Mouse (Mus musculus): Measurements from ENCODE around the gene Arfgef3. TPM values are rescaled to one million over a fixed set of nuclear protein-coding genes. Genes with fewer than 3 reads are reported as not detected.

The Arfgef3 gene
- polyA plus RNA-seq, 1 experiment from 2014 or later = 0.15 TPM

DNA sequence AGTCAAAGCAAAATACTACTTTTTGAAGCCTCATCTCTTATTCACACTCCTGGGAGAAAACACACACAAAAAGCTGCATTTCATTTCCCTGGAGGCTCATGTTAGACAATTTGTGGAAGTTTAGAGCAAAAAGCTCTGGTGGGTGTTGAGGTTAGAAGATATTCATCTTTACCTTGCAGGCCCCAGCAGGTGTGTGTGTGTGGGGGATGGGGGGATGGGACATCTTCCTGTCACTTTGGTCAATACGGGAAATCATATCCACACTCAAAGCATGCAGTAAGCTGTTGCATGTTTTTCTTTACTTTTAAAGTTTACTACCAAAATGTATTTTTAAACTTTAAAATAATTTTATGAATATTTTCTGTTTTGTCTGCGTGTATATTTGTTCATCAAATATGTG, 79.7 kb downstream of the Arfgef3 start:
- H3K27ac ChIP-seq (replicated peaks; ENCODE audit: low read depth, low read length) = no peak overlapping the region
- ATAC-seq (ENCODE audit: insufficient number of reproducible peaks, low FRiP score, low TSS enrichment, low read depth) (no peak), DNase-seq (ENCODE audit: low spot score) (no peak)
- H3K9me3 ChIP-seq (ENCODE audit: control insufficient read depth, low read length) = no peaks in the 10 kb centered on the region
- 82% methylated on average over 2 of the region's 2 CpGs for WGBS
- H3K4me1 ChIP-seq (ENCODE audit: control insufficient read depth, insufficient read depth, low read length) = no peaks in the 10 kb centered on the region
- no peak overlapping the region for H3K9ac ChIP-seq (ENCODE audit: low read length)
- H3K4me3 ChIP-seq (ENCODE audit: low read depth, low read length) = no peak overlapping the region
- H3K4me2 ChIP-seq (ENCODE audit: low read depth, severe bottlenecking) = no peak overlapping the region
- H3K27me3 ChIP-seq (ENCODE audit: control insufficient read depth, insufficient read depth, low read length) = no peaks in the 10 kb centered on the region
- H3K36me3 ChIP-seq (ENCODE audit: control insufficient read depth, insufficient read depth, low read length) = no peaks in the 10 kb centered on the region

- no peak for DNase-seq (ENCODE audit: low spot score)
- WGBS = 86% methylated on average over 1 of the region's 1 CpGs
- H3K4me2 ChIP-seq (ENCODE audit: low read depth, severe bottlenecking) = no peak overlapping the region
- no peak for ATAC-seq (ENCODE audit: insufficient number of reproducible peaks, low FRiP score, low TSS enrichment, low read depth)
- H3K9me3 ChIP-seq (ENCODE audit: control insufficient read depth, low read length) = no peaks in the 10 kb centered on the region
- no peak overlapping the region for H3K4me3 ChIP-seq (ENCODE audit: low read depth, low read length)
- no peak overlapping the region for H3K27ac ChIP-seq (replicated peaks; ENCODE audit: low read depth, low read length)
- H3K4me1 ChIP-seq (ENCODE audit: control insufficient read depth, insufficient read depth, low read length) = no peaks in the 10 kb centered on the region
- no peak overlapping the region for H3K9ac ChIP-seq (ENCODE audit: low read length)
- no peaks in the 10 kb centered on the region for H3K36me3 ChIP-seq (ENCODE audit: control insufficient read depth, insufficient read depth, low read length)
- no peaks in the 10 kb centered on the region for H3K27me3 ChIP-seq (ENCODE audit: control insufficient read depth, insufficient read depth, low read length)
Observed at GRCm38 (mm10) chr10:18661606-18662220, 82.0 kb downstream of the Arfgef3 start.

- no peak overlapping the region for H3K27ac ChIP-seq (replicated peaks; ENCODE audit: low read depth, low read length)
- no peaks in the 10 kb centered on the region for H3K27me3 ChIP-seq (ENCODE audit: control insufficient read depth, insufficient read depth, low read length)
- no peak overlapping the region for H3K4me2 ChIP-seq (ENCODE audit: low read depth, severe bottlenecking)
- 91% methylated on average over 2 of the region's 2 CpGs for WGBS
- no peak for ATAC-seq (ENCODE audit: insufficient number of reproducible peaks, low FRiP score, low TSS enrichment, low read depth)
- no peak overlapping the region for H3K9ac ChIP-seq (ENCODE audit: low read length)
- no peaks in the 10 kb centered on the region for H3K36me3 ChIP-seq (ENCODE audit: control insufficient read depth, insufficient read depth, low read length)
- no peaks in the 10 kb centered on the region for H3K4me1 ChIP-seq (ENCODE audit: control insufficient read depth, insufficient read depth, low read length)
- no peak overlapping the region for H3K4me3 ChIP-seq (ENCODE audit: low read depth, low read length)
- no peaks in the 10 kb centered on the region for H3K9me3 ChIP-seq (ENCODE audit: control insufficient read depth, low read length)
- DNase-seq (ENCODE audit: low spot score) = no peak
Observed at GRCm38 (mm10) chr10:18660998-18661397, 82.8 kb downstream of the Arfgef3 start.

- H3K27ac ChIP-seq (replicated peaks; ENCODE audit: low read depth, low read length) = no peak overlapping the region
- H3K4me1 ChIP-seq (ENCODE audit: control insufficient read depth, insufficient read depth, low read length) = no peaks in the 10 kb centered on the region
- ATAC-seq (ENCODE audit: insufficient number of reproducible peaks, low FRiP score, low TSS enrichment, low read depth) = no peak
- 91% methylated on average over 1 of the region's 1 CpGs for WGBS
- H3K27me3 ChIP-seq (ENCODE audit: control insufficient read depth, insufficient read depth, low read length) = no peaks in the 10 kb centered on the region
- H3K4me2 ChIP-seq (ENCODE audit: low read depth, severe bottlenecking) = no peak overlapping the region
- H3K9me3 ChIP-seq (ENCODE audit: control insufficient read depth, low read length) = no peaks in the 10 kb centered on the region
- no peak overlapping the region for H3K4me3 ChIP-seq (ENCODE audit: low read depth, low read length)
- no peak for DNase-seq (ENCODE audit: low spot score)
- no peak overlapping the region for H3K9ac ChIP-seq (ENCODE audit: low read length)
- H3K36me3 ChIP-seq (ENCODE audit: control insufficient read depth, insufficient read depth, low read length) = no peaks in the 10 kb centered on the region
Observed at GRCm38 (mm10) chr10:18657588-18657987, 86.2 kb downstream of the Arfgef3 start.

- ATAC-seq (ENCODE audit: insufficient number of reproducible peaks, low FRiP score, low TSS enrichment, low read depth) (no peak), DNase-seq (ENCODE audit: low spot score) (no peak)
- Histone ChIP-seq H3K27me3 (ENCODE audit: control insufficient read depth, insufficient read depth, low read length) (no peaks in the 10 kb centered on the region), H3K9ac (ENCODE audit: low read length) (no peak overlapping the region), H3K4me3 (ENCODE audit: low read depth, low read length) (no peak overlapping the region), H3K4me2 (ENCODE audit: low read depth, severe bottlenecking) (no peak overlapping the region), H3K4me1 (ENCODE audit: control insufficient read depth, insufficient read depth, low read length) (no peaks in the 10 kb centered on the region), H3K27ac (replicated peaks; ENCODE audit: low read depth, low read length) (no peak overlapping the region), H3K9me3 (ENCODE audit: control insufficient read depth, low read length) (no peaks in the 10 kb centered on the region), H3K36me3 (ENCODE audit: control insufficient read depth, insufficient read depth, low read length) (no peaks in the 10 kb centered on the region)
- 68% methylated on average over 1 of the region's 1 CpGs for WGBS
Observed at GRCm38 (mm10) chr10:18647069-18647468, 96.7 kb downstream of the Arfgef3 start.

DNA sequence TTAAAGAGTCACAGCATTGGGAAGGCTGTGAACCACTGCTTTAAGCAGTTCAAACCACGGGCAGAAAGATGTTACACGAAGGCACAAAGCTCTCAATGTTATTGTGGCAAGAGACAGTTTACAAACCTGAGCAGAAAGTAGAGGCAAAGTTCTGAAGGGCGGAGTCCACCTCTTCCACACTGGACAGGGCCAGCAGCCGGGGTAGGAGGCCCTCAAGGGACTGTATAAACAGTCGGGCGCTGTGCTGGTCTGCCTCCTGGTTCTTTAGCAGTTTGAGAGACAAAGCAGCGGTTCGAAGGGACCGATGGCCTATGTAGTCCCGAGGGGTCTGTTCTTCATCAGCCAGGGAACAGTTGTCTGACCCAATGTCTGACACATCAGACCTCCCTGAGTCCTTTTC, 97.7 kb downstream of the Arfgef3 start:
- Histone ChIP-seq H3K36me3 (ENCODE audit: control insufficient read depth, insufficient read depth, low read length) (no peaks in the 10 kb centered on the region), H3K9me3 (ENCODE audit: control insufficient read depth, low read length) (no peaks in the 10 kb centered on the region), H3K4me2 (ENCODE audit: low read depth, severe bottlenecking) (no peak overlapping the region), H3K9ac (ENCODE audit: low read length) (no peak overlapping the region), H3K27ac (replicated peaks; ENCODE audit: low read depth, low read length) (no peak overlapping the region), H3K4me3 (ENCODE audit: low read depth, low read length) (no peak overlapping the region), H3K27me3 (ENCODE audit: control insufficient read depth, insufficient read depth, low read length) (no peaks in the 10 kb centered on the region), H3K4me1 (ENCODE audit: control insufficient read depth, insufficient read depth, low read length) (no peaks in the 10 kb centered on the region)
- ATAC-seq (ENCODE audit: insufficient number of reproducible peaks, low FRiP score, low TSS enrichment, low read depth) (no peak), DNase-seq (ENCODE audit: low spot score) (no peak)
- WGBS = 83% methylated on average over 10 of the region's 10 CpGs

DNA sequence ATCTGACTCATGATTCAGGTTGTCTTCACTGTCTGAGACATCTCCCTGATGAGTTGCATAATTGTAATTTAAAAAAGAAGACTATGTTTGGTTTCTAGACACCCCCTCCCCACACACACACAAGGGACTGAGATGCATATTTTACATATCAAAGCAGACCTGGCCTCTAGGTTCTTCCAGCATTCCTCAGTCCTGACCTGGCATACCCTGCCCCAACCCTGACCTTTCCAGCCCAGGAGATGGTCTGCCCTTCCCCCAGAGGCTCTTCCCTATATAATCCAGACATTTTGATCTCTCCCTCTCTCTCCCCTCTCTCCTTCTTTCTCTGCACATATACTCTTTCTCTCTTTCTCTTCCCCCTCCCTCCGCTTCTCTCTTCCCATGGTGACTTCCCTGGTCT, 99.4 kb downstream of the Arfgef3 start:
- 89% methylated on average over 1 of the region's 1 CpGs for WGBS

DNA sequence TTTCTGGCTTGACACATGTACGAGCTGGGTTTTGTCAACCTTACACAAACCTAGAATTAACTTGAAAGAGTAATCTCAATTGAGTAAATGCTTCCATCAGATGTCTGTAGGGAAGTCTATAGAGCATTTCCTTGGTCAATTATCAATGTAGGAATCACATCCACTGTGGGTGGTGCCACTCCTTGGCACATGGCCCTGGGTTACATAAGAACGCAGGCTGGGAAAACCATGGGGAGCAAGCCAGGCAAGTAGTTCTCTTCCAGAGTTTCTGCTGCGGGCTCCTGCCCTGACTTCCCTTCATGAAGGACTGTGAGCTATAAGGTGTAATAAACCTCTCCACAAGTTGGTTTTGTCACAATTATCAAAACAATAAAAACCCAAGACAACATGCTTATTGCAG, 100.2 kb downstream of the Arfgef3 start:
- Histone ChIP-seq H3K27ac (replicated peaks; ENCODE audit: low read depth, low read length) (no peak overlapping the region), H3K4me2 (ENCODE audit: low read depth, severe bottlenecking) (no peak overlapping the region), H3K9me3 (ENCODE audit: control insufficient read depth, low read length) (no peaks in the 10 kb centered on the region), H3K4me3 (ENCODE audit: low read depth, low read length) (no peak overlapping the region), H3K27me3 (ENCODE audit: control insufficient read depth, insufficient read depth, low read length) (no peaks in the 10 kb centered on the region), H3K4me1 (ENCODE audit: control insufficient read depth, insufficient read depth, low read length) (no peaks in the 10 kb centered on the region), H3K36me3 (ENCODE audit: control insufficient read depth, insufficient read depth, low read length) (no peaks in the 10 kb centered on the region), H3K9ac (ENCODE audit: low read length) (no peak overlapping the region)
- ATAC-seq (ENCODE audit: insufficient number of reproducible peaks, low FRiP score, low TSS enrichment, low read depth) (no peak), DNase-seq (ENCODE audit: low spot score) (no peak)
- WGBS = 90% methylated on average over 3 of the region's 3 CpGs

More for the DNA sequence above, 99.4 kb downstream of the Arfgef3 start:
- H3K36me3 ChIP-seq (ENCODE audit: control insufficient read depth, insufficient read depth, low read length) = no peaks in the 10 kb centered on the region
- no peaks in the 10 kb centered on the region for H3K9me3 ChIP-seq (ENCODE audit: control insufficient read depth, low read length)
- no peak overlapping the region for H3K9ac ChIP-seq (ENCODE audit: low read length)
- H3K4me1 ChIP-seq (ENCODE audit: control insufficient read depth, insufficient read depth, low read length) = no peaks in the 10 kb centered on the region
- H3K4me2 ChIP-seq (ENCODE audit: low read depth, severe bottlenecking) = no peak overlapping the region
- no peak for ATAC-seq (ENCODE audit: insufficient number of reproducible peaks, low FRiP score, low TSS enrichment, low read depth)
- H3K27me3 ChIP-seq (ENCODE audit: control insufficient read depth, insufficient read depth, low read length) = no peaks in the 10 kb centered on the region
- DNase-seq (ENCODE audit: low spot score) = no peak
- no peak overlapping the region for H3K27ac ChIP-seq (replicated peaks; ENCODE audit: low read depth, low read length)
- no peak overlapping the region for H3K4me3 ChIP-seq (ENCODE audit: low read depth, low read length)

DNA sequence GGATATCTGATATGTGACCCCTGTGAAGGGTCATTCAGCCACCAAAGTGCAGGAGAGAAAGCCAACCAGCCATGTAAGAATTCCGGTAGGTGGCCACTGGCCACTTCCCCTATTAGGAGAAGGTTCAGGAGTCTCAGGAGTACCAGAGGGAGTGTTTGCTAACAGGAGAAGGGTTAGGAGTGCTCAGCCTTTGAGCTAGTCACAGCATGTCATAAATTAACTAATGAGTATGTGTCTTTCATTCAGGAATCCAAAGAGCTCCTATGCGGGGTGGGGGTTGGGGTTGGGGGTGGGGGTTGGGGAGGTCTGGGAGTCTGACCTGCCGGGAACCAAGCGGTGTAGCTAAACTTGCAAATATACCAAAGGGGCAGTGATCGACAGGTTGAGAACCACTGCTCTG, 100.9 kb downstream of the Arfgef3 start:
- no peaks in the 10 kb centered on the region for H3K4me1 ChIP-seq (ENCODE audit: control insufficient read depth, insufficient read depth, low read length)
- H3K27ac ChIP-seq (replicated peaks; ENCODE audit: low read depth, low read length) = no peak overlapping the region
- WGBS = 66% methylated on average over 5 of the region's 5 CpGs
- no peak overlapping the region for H3K4me3 ChIP-seq (ENCODE audit: low read depth, low read length)
- no peaks in the 10 kb centered on the region for H3K27me3 ChIP-seq (ENCODE audit: control insufficient read depth, insufficient read depth, low read length)
- ATAC-seq (ENCODE audit: insufficient number of reproducible peaks, low FRiP score, low TSS enrichment, low read depth) = no peak
- DNase-seq (ENCODE audit: low spot score) = no peak
- H3K9ac ChIP-seq (ENCODE audit: low read length) = no peak overlapping the region
- no peak overlapping the region for H3K4me2 ChIP-seq (ENCODE audit: low read depth, severe bottlenecking)
- H3K36me3 ChIP-seq (ENCODE audit: control insufficient read depth, insufficient read depth, low read length) = no peaks in the 10 kb centered on the region
- H3K9me3 ChIP-seq (ENCODE audit: control insufficient read depth, low read length) = no peaks in the 10 kb centered on the region

Measured in limb, embryonic 11.5 days (tissue).